Mouse (Mus musculus) liver, adult 2 months (tissue): Measurements from ENCODE around the gene Pak7.
"Not testable (repeated sequence)": the region's sequence is repeated elsewhere in the genome, so short reads cannot be mapped to it uniquely, and the experiment has no call there.

Experiments
- CTCF ChIP-seq: fragments of 200-500 bp; IDR thresholded peaks from 2 replicates; pipeline ENCODE4 v1.5.1; 2011; ENCODE audit warnings: low read depth, low read length, control low read depth
- POLR2A ChIP-seq: fragments of 200-500 bp; IDR thresholded peaks from 2 replicates; pipeline ENCODE4 v1.6.1; 2011; ENCODE audit warnings: low read length, control low read depth; ENCODE audit not compliant: insufficient read depth; ENCODE audit errors: extremely low read depth

GRCm38 (mm10) chr2:136241960-136242359 lies 145.8 kb downstream of the Pak7 start:
- not testable (repeated sequence) for TF ChIP-seq CTCF, POLR2A
